Mouse (Mus musculus): Measurements from ENCODE around the gene Olfr1245.
"Not testable (repeated sequence)": the region's sequence is repeated elsewhere in the genome, so short reads cannot be mapped to it uniquely, and the experiment has no call there.

Olfr1245 gene

DNA sequence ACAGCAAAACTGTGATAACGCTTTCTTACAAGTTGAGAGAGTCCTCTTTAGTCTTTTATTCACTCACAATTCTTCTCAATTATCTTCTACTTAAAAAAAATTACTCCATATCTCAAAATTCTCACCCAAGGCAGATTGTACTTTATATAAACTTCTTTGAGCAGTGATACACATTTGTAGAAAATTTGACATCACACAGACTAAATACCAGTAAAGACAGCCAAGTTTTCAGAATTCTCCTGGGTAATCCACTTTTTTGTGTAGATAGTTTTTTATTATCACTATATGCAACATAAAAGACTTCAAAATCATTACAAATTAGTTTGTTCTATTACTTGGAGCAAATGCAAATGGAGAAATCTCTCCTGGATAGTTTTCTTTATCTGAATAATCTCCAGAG lies at the start of gene Olfr1245:
Gene Olfr1245 (minus strand): TSS at position 101 of the 400 bp plus-strand sequence.
- DNase-seq = no peak

DNA sequence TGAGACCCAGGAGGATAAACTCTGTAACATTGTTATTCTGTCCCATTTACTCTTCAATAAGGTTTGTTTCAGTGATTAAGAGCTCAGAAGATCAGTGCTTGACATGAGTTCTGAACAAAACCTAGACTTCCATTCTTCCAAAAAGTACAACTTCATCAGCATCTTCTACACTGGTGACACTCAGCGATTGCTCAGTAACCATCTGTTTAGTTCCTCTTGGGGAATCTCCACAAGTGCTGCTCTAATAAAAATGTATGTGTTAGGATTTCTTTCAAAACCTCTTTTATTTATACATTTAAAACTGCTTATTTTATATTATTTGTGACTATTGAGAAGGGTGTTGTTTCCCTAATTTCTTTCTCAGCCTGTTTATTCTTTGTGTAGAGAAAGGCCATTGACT lies 39.9 kb upstream of the Olfr1245 start, which contains the start of gene Olfr1248:
Gene Olfr1248 (minus strand): TSS at position 101 of the 400 bp plus-strand sequence.
- DNase-seq = not testable (repeated sequence)

DNA sequence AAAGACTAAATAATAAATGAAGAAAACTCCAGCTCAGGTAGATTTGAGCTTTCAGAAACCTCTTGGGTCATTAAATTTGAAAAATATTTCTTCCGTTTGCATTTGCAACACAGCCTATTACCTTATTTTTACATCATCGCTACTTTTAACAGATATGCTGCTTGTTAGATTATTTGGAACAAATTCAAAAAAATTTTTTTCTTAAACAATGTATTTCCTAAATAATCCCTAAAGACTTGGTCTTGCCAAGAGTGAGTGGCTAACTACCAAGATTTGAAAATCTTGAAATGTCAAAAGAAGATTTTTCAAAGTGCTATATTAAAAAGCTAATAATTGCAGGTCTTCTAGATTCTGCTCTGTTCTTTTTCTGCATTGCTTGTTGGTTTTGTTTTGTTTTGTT lies 35.8 kb upstream of the Olfr1245 start, which contains the start of gene Olfr1247:
Gene Olfr1247 (minus strand): TSS at position 101 of the 400 bp plus-strand sequence.
- no peak for DNase-seq

DNA sequence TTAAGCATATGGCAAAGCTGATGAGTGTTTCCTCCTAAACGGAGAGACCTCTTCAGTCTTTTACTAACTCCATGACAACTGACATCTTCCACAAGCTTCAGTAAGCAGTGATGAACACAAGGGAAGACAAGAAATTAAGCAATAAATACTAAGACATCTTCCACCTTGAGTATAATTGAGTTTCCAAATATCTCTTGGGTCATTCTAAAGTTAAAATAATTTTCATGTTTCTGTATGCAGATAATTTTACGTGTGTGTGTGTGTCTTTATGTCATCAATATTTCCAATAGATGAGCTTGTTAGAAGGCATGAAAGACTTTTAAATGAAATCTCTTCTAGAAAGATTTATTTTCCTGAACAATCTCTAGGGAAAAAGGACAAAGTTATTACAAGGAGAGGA lies 14.8 kb upstream of the Olfr1245 start, which contains the start of gene Olfr1246:
Gene Olfr1246 (minus strand): TSS at position 101 of the 400 bp plus-strand sequence.
- no peak for DNase-seq

DNA sequence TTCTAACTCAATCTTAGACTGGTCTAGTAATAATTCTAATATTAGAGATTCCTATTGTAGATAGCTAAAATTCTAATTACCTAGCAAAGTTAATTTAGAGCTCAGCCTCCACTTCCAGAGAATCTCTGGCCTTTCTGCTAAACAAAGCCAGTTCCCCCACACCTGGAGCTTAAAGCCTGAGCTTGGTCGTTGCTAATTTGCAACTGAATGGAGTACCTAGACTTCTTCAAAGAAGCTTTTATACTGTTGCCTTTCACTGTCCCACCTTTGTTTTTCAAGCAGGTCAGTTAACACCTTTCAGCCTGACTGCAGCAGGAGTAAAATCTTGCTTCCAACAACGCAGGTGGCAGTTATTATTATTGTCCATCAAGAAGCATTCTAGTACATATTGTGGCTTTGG lies 15.5 kb downstream of the Olfr1245 start:
- DNase-seq = not testable (repeated sequence)

DNA sequence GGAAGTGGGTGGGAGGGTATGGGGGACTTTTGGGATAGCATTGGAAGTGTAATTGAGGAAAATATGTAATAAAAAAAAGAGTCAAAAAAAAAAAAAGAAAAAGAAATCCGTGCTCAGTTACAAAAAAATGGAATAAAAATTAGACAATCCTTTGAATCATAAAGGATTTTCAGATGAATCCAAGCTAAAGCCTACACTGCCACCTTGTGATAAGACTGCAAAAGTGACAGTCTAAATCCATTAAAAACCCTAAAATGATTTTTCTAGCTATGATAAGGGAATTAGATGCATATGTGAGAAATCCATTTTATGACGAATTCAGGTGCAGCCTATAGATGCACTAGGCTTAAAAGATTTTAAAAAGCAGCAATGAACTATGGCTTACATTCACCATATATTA lies 33.7 kb downstream of the Olfr1245 start:
- DNase-seq = no peak

DNA sequence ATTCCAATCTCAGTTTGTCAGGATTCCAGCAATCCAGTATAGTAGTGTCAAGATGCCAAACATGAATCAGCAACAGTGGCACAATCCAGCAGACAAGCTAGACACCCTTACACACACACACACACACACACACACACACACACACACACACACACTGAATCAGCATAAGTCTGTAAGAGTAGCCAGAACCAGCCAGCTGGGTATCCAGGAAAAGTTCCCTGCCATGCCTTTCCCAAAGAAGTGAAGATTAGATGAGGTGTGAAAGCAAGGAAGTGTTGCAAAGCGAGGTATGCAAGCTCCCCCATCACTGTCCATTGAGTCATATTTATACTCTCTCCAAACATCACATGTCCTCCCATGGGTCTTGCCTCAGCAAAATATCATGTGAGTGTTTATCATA lies 38.3 kb downstream of the Olfr1245 start:
- DNase-seq = no peak

DNA sequence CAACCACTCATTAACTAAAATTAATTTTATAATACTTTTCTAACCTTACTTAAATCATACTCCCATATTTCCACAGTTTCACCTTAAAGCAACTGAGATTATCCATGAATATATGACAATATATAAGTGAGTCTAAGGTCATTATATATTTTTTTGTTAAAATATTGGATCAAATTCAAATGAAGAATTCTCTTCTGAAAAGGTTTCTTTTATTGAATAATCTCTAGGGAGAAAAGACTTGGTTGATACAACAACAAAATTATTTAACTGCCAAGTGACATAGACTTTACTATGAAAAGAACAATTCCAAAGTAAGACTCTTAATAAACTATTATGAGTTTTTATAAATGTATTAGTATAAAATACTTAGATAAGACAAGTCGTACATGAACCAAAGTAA lies 46.9 kb downstream of the Olfr1245 start, which contains the start of gene Olfr1243:
Gene Olfr1243 (minus strand): TSS at position 101 of the 400 bp plus-strand sequence.
- DNase-seq = no peak

Data from right cerebral cortex, postnatal 14 days (tissue).